Mouse (Mus musculus) gastrocnemius, postnatal 4 days (tissue): ENCODE measurements around the gene Slc2a5. TPM values are rescaled to one million over a fixed set of nuclear protein-coding genes. Genes with fewer than 3 reads are reported as not detected.

ENCODE experiments used
- DNase-seq, 2 experiments: peaks; one replicate each; pipeline ENCODE4 v3.0.0; 2021 to 2022; ENCODE audit warnings: low spot score in 2 of 2, mixed read lengths in 2 of 2
- total RNA-seq, 2 experiments: library from RNA; stranded (reverse); gene quantifications; 2 replicates each; pipeline ENCODE4 v1.2.3; 2021

Slc2a5 gene
- total RNA-seq, 2 experiments from 2014 or later, result 4.1 to 5.3 TPM

DNA sequence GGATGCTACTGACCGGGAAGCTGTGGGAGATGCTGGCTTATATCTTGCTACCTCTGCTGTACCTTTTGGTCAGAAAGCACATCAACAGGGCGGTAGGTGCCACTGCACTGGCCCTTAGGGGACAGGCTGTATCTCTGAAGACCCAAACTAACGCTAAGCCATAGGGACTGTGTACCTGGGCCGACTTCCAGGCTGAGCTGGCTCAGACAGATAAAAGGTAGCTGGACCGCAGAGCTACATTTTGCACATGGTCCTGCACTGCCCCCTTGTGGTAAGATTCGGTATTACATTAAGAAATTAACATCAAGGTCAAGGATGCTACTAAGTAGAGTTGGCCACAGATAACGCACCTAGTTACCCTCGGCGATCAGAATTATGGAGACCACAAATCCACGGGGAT, 20.2 kb upstream of the Slc2a5 start:
- peak; percentile 60 to 68 for DNase-seq

GRCm38 (mm10) chr4:150102822-150103221, 16.3 kb upstream of the Slc2a5 start:
- DNase-seq, result no peak

GRCm38 (mm10) chr4:150105671-150106070, 13.4 kb upstream of the Slc2a5 start:
- no peak for DNase-seq

DNA sequence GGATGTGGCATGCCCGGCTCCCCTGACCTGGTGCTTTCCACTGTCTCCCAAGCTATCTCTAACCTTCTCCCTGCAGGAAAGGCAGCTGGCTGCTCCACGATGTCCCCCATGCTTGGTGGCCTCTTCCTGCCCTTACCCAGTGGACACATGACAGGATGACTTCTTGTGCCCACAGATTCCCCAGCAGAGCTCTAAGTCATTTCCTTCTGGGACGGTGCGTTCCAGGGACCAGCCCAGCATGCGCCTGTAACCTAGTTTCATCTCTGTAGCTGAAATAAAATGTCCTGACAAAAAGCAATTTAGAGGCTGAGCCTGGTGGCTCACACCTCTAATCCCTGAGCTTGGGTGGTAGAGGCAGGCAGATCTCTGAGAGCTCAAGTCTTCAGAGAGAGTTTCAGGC, 12.4 kb upstream of the Slc2a5 start:
- no peak for DNase-seq

DNA sequence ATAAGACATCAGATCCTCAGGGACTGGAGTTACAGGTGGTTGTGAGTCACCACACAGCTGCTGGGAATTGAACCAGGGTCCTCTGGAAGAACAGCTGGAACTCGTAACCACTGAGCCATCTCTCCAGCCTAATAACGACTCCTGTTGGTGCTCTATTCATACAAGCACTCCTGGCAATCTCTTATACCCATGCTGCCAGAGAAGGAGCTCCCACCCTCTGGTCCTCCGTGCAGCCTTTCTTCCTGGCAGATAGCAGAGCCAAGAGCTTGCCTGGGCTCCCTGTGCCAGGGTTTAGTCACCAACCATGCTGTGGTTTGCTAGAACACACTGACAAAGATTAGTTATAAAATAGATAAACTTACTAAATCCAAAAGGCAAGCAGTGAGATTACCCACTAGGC, 9.4 kb upstream of the Slc2a5 start:
- DNase-seq, result no peak

GRCm38 (mm10) chr4:150110373-150110772, 8.7 kb upstream of the Slc2a5 start:
- no peak for DNase-seq

DNA sequence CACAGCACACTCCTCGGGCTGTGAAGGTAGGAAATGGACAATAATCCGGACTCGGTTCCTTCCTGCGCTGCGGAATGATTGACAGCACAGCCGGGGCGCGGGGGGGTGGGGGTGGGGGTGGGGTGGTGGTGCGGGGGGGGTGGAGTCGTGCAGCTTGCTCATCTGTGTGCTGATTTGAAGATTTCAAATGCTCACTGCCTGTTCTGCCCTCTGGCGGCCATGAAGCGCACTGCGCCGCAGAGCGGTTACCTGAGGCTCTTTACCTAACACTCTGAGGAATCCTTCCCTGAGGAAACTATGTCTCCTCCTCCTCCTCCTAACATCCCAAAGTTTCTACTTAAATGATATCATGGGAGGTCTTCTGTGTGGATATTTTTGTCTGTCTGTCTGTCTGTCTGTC, 6.2 kb upstream of the Slc2a5 start:
- peak in 1 of 2 experiments; percentile 56 for DNase-seq

GRCm38 (mm10) chr4:150114505-150115061, 4.5 kb upstream of the Slc2a5 start:
- no peak for DNase-seq

DNA sequence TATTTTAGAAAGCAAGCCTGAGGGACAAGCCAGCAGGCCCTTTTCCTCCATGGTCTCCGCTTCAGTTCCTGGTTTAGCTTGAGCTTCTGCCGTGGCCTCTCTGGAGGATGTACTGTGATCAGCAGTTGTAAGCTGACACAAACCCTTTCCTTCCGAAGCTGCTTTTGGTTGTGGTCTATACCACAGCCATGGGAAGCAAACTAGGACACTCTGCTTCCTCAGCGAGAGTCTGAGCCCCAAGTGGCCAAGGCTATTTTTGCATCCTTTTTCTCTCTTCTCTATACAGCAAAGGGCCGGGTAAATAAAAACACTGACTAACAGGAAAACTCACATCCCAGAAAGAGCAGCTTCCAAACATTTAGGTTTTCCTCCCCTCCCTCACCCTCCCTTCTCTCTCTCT, 1.8 kb upstream of the Slc2a5 start:
- DNase-seq, result no peak

- DNase-seq, result no peak
Measured at GRCm38 (mm10) chr4:150118163-150118562, 920 bp upstream of the Slc2a5 start.

- DNase-seq, result no peak
Measured at GRCm38 (mm10) chr4:150119640-150120039, 557 bp downstream of the Slc2a5 start.

GRCm38 (mm10) chr4:150120173-150120833, 1.2 kb downstream of the Slc2a5 start:
- DNase-seq, result no peak

GRCm38 (mm10) chr4:150121430-150121829, 2.3 kb downstream of the Slc2a5 start:
- DNase-seq, result no peak

DNA sequence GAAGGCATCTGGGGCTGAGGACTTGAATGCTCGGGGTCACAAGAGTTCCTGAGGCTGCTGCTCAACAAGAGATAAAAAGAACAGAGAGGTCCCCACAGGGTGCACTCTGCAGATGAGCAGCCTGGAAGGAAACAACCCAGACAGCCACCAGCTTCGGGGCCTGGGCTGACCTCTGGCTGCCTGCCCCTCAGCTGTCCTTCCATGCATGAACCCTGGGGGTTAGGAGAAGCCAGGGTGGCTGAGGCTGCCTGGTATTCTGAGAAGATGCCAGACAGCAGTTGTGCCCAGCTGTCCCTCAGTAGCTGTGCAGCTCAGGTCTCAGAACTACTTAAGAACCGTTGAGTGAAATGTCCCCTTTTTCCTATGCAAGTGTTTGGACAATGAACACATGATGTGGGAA, 3.4 kb downstream of the Slc2a5 start:
- DNase-seq, result peak in 1 of 2 experiments; percentile 36

DNA sequence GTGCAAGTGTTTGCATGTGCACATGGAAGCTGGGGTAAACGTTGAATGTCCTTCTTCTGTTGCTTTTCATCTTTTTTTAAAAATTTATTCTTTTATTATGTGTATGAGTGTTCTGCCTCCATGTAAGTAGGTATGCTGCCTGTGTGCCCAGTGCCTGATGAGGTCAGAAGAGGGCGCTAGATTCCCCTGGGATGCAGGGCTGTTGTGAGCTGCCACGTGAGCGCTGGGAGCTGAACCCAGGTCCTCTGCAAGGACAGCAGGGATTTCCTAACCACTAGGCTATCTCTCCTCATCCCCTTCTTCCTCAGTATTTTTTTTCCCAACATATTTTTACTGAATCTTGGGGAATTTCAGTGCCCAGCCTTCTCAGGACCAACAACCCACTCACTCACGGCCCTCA, 7.3 kb downstream of the Slc2a5 start:
- DNase-seq, result no peak

- DNase-seq, result no peak
Measured at GRCm38 (mm10) chr4:150127894-150128293, 8.8 kb downstream of the Slc2a5 start.

DNA sequence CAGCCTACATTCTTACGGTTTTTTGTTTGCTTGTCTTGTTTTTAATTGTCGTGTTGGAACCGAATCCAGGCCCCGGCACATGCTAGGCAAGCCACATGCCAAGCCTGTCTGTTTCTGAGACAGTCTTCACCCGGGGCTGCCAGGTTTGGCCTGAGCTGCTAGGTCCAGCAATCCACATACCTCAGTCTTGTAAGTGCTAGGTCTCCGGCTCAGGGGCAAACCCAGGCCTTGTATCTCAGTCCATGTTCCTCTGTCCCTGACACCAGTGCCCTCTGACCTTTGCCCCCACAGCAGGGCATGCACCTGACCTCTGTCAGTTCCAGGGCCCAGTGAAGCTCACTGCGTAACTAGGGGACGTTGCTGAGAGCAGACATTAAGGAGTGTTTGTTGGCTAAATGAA, 9.5 kb downstream of the Slc2a5 start:
- no peak for DNase-seq

DNA sequence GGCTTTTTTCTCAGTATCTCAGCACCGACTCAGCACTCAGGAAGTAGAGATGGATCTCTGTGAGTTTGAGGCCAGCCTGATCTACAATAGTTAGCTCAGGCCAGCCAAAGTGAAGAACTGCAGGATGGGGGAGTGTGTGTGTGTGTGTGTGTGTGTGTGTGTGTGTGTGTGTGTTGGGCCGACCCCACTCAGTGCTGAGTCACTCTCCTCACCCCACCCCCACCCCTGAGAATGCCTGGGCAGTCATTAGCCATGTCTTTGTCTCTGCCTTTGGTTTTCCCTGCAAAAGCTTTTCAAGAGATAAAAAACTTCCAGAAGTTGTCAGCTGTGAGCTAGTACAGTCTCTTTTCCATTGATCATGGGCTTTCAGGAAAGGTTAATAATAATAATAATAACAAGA, 11.6 kb downstream of the Slc2a5 start:
- no peak for DNase-seq

- DNase-seq, result no peak
Measured at GRCm38 (mm10) chr4:150132692-150133271, 13.7 kb downstream of the Slc2a5 start.

DNA sequence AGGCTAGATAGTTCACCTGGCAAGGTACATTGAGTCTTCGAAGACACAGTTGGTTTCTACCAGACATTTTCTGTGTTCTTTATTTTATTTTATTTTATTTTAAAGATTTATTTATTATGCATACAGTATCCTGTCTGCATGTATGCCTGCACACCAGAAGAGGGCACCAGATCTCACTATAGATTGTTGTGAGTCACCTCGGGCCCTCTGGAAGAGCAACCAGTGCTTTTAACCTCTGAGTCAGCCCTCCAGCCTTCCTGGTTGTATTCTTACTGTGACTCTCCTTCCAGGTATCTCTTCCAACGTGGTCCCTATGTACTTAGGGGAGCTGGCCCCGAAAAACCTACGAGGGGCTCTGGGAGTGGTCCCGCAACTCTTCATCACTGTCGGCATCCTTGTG, 16.2 kb downstream of the Slc2a5 start:
- no peak for DNase-seq

GRCm38 (mm10) chr4:150136693-150137092, 17.6 kb downstream of the Slc2a5 start:
- DNase-seq, result peak; percentile 58 to 83

GRCm38 (mm10) chr4:150137368-150138083, 18.4 kb downstream of the Slc2a5 start:
- no peak for DNase-seq
